In the genomic region with DNA sequence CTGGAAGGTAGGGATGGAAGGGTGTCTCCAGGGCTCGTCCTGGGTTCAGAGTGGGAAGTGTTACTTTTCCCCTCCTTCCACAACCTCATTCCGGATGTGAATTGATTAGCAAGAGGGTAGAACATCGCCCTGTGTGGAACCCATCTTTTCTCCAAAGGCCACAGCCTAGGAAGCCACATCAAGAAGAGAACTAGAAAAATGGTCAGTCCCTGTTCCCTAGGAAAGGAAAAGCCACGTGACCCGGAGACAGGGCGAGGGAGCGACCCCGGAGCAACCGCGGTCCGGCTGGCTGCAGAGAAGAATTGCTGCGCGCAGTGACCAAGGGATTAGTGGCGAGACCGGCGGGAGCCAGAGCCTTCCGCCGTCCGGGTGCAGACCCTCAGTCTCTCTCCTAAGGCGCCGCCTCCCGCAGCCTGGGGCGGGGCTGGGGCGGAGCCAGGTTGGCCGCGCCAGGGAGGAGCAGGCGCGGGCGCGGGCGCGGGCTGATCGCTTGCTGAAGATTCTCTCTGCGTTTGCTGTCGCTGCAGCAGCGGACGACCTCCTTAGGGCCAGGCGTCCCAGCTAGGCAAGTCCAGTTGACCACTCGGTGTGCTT, we compare ENCODE assay signal across 7 mouse cellular contexts. TPM values are rescaled to one million over a fixed set of nuclear protein-coding genes. Genes with fewer than 3 reads are reported as not detected.
DNase-seq lines count a peak whose midpoint lies in the region; ATAC-seq lines count a peak whose summit lies in the region.

A gene (plus strand): TSS at position 489 of the 594 bp plus-strand sequence.

- peak within 1 kb of the TSS; percentile 65 for H3K4me2 ChIP-seq in intestine, embryonic 15.5 days (replicated peaks)
- H3K4me2 ChIP-seq in midbrain, embryonic 11.5 days, result peak within 1 kb of the TSS; percentile 37
- H3K4me2 ChIP-seq in stomach, embryonic 14.5 days (replicated peaks; ENCODE audit: low read depth, low read length), result peak within 1 kb of the TSS; percentile 40

- intact Hi-C loops in gastrocnemius, postnatal 36 days (cut with DNase I), result no loop called here
- intact Hi-C loops in left cerebral cortex, postnatal 4 days (cut with DNase I), result no loop called here

- no peaks in the 10 kb centered on the region for H3K36me3 ChIP-seq in intestine, embryonic 15.5 days
- H3K36me3 ChIP-seq in midbrain, embryonic 11.5 days (ENCODE audit: control insufficient read depth, insufficient read depth, low read length), result no peaks in the 10 kb centered on the region
- no peaks in the 10 kb centered on the region for H3K36me3 ChIP-seq in stomach, embryonic 14.5 days (ENCODE audit: control insufficient read depth, insufficient read depth, low read length)

- no peaks in the 10 kb centered on the region for H3K27me3 ChIP-seq in intestine, embryonic 15.5 days (replicated peaks)
- H3K27me3 ChIP-seq in midbrain, embryonic 11.5 days (ENCODE audit: control insufficient read depth, insufficient read depth, low read length), result no peaks in the 10 kb centered on the region
- H3K27me3 ChIP-seq in stomach, embryonic 14.5 days (ENCODE audit: control insufficient read depth, insufficient read depth, low read length), result no peaks in the 10 kb centered on the region

- peak; percentile 19 to 39 for DNase-seq in adrenal gland, postnatal 4 days (ENCODE audit: low spot score in 2 of 2)
- peak; percentile 63 for DNase-seq in embryo, embryonic 11.5 days (ENCODE audit: low read depth, low spot score)
- DNase-seq in gastrocnemius, postnatal 36 days, result peak; percentile 23 to 38
- peak; percentile 75 for DNase-seq in left cerebral cortex, postnatal 4 days
- peak; percentile 97 for DNase-seq in midbrain, embryonic 11.5 days (ENCODE audit: low spot score, missing footprints)

- H3K4me3 ChIP-seq in intestine, embryonic 15.5 days (replicated peaks), result peak within 1 kb of the TSS; percentile 52
- peak within 1 kb of the TSS; percentile 58 for H3K4me3 ChIP-seq in midbrain, embryonic 11.5 days (ENCODE audit: low read depth, low read length)
- peak within 1 kb of the TSS; percentile 56 for H3K4me3 ChIP-seq in stomach, embryonic 14.5 days (ENCODE audit: low read depth, low read length)

- WGBS in intestine, embryonic 15.5 days, result 6% methylated on average over 24 of the region's 39 CpGs
- WGBS in midbrain, embryonic 11.5 days, result 7% methylated on average over 25 of the region's 39 CpGs
- WGBS in stomach, embryonic 14.5 days, result 9% methylated on average over 39 of the region's 39 CpGs

- H3K27ac ChIP-seq in intestine, embryonic 15.5 days, result peak within 1 kb of the TSS; percentile 83
- H3K27ac ChIP-seq in midbrain, embryonic 11.5 days (ENCODE audit: low read depth, low read length), result peak within 1 kb of the TSS; percentile 82
- H3K27ac ChIP-seq in stomach, embryonic 14.5 days (ENCODE audit: low read length), result peak within 1 kb of the TSS; percentile 71; the same call in 1 of the 2 replicates

- no peaks in the 10 kb centered on the region for H3K4me1 ChIP-seq in intestine, embryonic 15.5 days (replicated peaks)
- H3K4me1 ChIP-seq in midbrain, embryonic 11.5 days (ENCODE audit: control insufficient read depth, insufficient read depth, low read length), result no peaks in the 10 kb centered on the region; the same call in 1 of the 2 replicates
- H3K4me1 ChIP-seq in stomach, embryonic 14.5 days (ENCODE audit: control insufficient read depth, insufficient read depth, low read length), result no peaks in the 10 kb centered on the region

- H3K9me3 ChIP-seq in intestine, embryonic 15.5 days, result no peaks in the 10 kb centered on the region
- H3K9me3 ChIP-seq in midbrain, embryonic 11.5 days (ENCODE audit: control insufficient read depth, low read length), result no peaks in the 10 kb centered on the region
- H3K9me3 ChIP-seq in stomach, embryonic 14.5 days (ENCODE audit: control insufficient read depth, low read depth, low read length), result no peaks in the 10 kb centered on the region

- ATAC-seq in intestine, embryonic 15.5 days, result peak; percentile 97
- ATAC-seq in midbrain, embryonic 11.5 days (ENCODE audit: low FRiP score), result peak; percentile 97
- ATAC-seq in stomach, embryonic 14.5 days (ENCODE audit: insufficient number of reproducible peaks, insufficient read depth, low FRiP score, low read depth), result peak; percentile 96

- peak within 1 kb of the TSS; percentile 45 for H3K9ac ChIP-seq in intestine, embryonic 15.5 days
- H3K9ac ChIP-seq in midbrain, embryonic 11.5 days (ENCODE audit: low read length), result peak within 1 kb of the TSS; percentile 70
- peak within 1 kb of the TSS; percentile 55 for H3K9ac ChIP-seq in stomach, embryonic 14.5 days (replicated peaks; ENCODE audit: low read depth, low read length)

RNA-seq across cellular contexts. Expression of the gene that starts here (rescaled TPM):
- 10 to 100 TPM; 31.0 to 31.1 TPM for total RNA-seq in adrenal gland, postnatal 4 days (2021)
- total RNA-seq in gastrocnemius, postnatal 36 days (2021), result 1 to 10 TPM; 5.1 to 6.1 TPM
- 14.3 and 15.1 TPM in 2 replicates for polyA plus RNA-seq in intestine, embryonic 15.5 days (2015; fragmentation: Nextera tagmentation; extraction: Ambion mirVana)
- 10 to 100 TPM; 29.2 to 32.5 TPM for total RNA-seq in left cerebral cortex, postnatal 4 days (2021)
- polyA plus RNA-seq in midbrain, embryonic 11.5 days (2014; fragmentation: Nextera tagmentation; extraction: Ambion mirVana), result 70.8 and 73.9 TPM in 2 replicates
- polyA plus RNA-seq in stomach, embryonic 14.5 days (2014; fragmentation: Nextera tagmentation; extraction: Ambion mirVana), result 25.9 and 31.0 TPM in 2 replicates

Comparison
In these comparisons a context has a peak if more than half of its experiments do, and no peak if none do; other contexts are left out.
1. Peak in every context shown above with its lines: DNase-seq, ATAC-seq, H3K4me3 ChIP-seq and H3K27ac ChIP-seq.
2. RNA of the gene that starts here (total RNA-seq): 29.2 to 32.5 TPM in left cerebral cortex, postnatal 4 days and 31.0 to 31.1 TPM in adrenal gland, postnatal 4 days; 5.1 to 6.1 TPM in gastrocnemius, postnatal 36 days; every median in the first group is over 4 times any median in the second.
3. DNase-seq: peak in every context shown above with its lines; median percentile 97 in midbrain, embryonic 11.5 days; 75 in left cerebral cortex, postnatal 4 days; 63 in embryo, embryonic 11.5 days; 30 in gastrocnemius, postnatal 36 days; 29 in adrenal gland, postnatal 4 days.